Mouse (Mus musculus) kidney, embryonic 14.5 days (tissue): ENCODE measurements around the gene 4931428L18Rik. TPM values are rescaled to one million over a fixed set of nuclear protein-coding genes. Genes with fewer than 3 reads are reported as not detected.

Experiments
- ATAC-seq: fragments of 200-750 bp; cut with Nextera tagmentation; 2 replicates; pipeline ENCODE4 v1.8.0; 2017; ENCODE audit warnings: moderate number of reproducible peaks, mild to moderate bottlenecking, moderate TSS enrichment, moderate library complexity; ENCODE audit not compliant: low FRiP score, low TSS enrichment
- H3K27ac ChIP-seq: fragments of 300-500 bp; sonication (generic); 2 replicates; pipeline ENCODE4 v1.5.1; 2014; ENCODE audit warnings: low read depth, mild to moderate bottlenecking, low read length, moderate library complexity, mixed read lengths
- H3K27me3 ChIP-seq: fragments of 300-500 bp; sonication (generic); 2 replicates; pipeline ENCODE4 v1.6.1; 2014; ENCODE audit warnings: mild to moderate bottlenecking, low read length; ENCODE audit not compliant: control insufficient read depth, insufficient read depth
- H3K36me3 ChIP-seq: fragments of 300-500 bp; sonication (generic); 2 replicates; pipeline ENCODE4 v1.6.1; 2014; ENCODE audit warnings: low read length, mixed read lengths; ENCODE audit not compliant: control insufficient read depth, insufficient read depth
- H3K4me1 ChIP-seq: fragments of 300-500 bp; sonication (generic); 2 replicates; pipeline ENCODE4 v1.6.1; 2014; ENCODE audit warnings: low read length, mixed read lengths; ENCODE audit not compliant: control insufficient read depth, insufficient read depth
- H3K4me2 ChIP-seq: fragments of 300-500 bp; sonication (generic); replicated peaks from 2 replicates; pipeline ENCODE4 v1.6.1; 2014; ENCODE audit warnings: low read depth, mild to moderate bottlenecking, low read length
- H3K4me3 ChIP-seq: fragments of 300-500 bp; sonication (generic); 2 replicates; pipeline ENCODE4 v1.5.1; 2014; ENCODE audit warnings: mild to moderate bottlenecking, low read length
- H3K9ac ChIP-seq: fragments of 300-500 bp; sonication (generic); 2 replicates; pipeline ENCODE4 v1.6.1; 2014; ENCODE audit warnings: low read depth, mild to moderate bottlenecking, low read length, moderate library complexity
- H3K9me3 ChIP-seq: fragments of 300-500 bp; sonication (generic); 2 replicates; pipeline ENCODE4 v1.6.1; 2016; ENCODE audit warnings: low read length; ENCODE audit not compliant: control insufficient read depth
- WGBS: fragments of 180-500 bp; shearing (Covaris S2); extraction: QIAGEN DNeasy Blood & Tissue Kit; methylation state at CpG from one replicate; pipeline ENCODE4 v1.1.7; 2014; 5-methylcytosine and 5-hydroxymethylcytosine counted together
- polyA plus RNA-seq: library from polyadenylated mRNA; unstranded; fragments of >200 nt; fragmentation: Nextera tagmentation; extraction: Ambion mirVana; gene quantifications from 2 replicates; pipeline ENCODE4 v1.2.1, GENCODE M21; 2014

Gene 4931428L18Rik
- polyA plus RNA-seq, 1 experiment from 2014 or later: not detected

GRCm38 (mm10) chr1:31043208-31043607 is 179.3 kb downstream of the 4931428L18Rik start:
- WGBS: 72% methylated on average over 3 of the region's 3 CpGs
- Histone ChIP-seq H3K27me3 (no peaks in the 10 kb centered on the region), H3K4me3 (no peak overlapping the region), H3K9me3 (no peaks in the 10 kb centered on the region), H3K9ac (no peak overlapping the region), H3K27ac (no peak overlapping the region), H3K4me1 (no peaks in the 10 kb centered on the region), H3K36me3 (no peaks in the 10 kb centered on the region), H3K4me2 (no peak overlapping the region)
- no peak for ATAC-seq

GRCm38 (mm10) chr1:31042793-31043192 is 179.7 kb downstream of the 4931428L18Rik start:
- H3K9ac ChIP-seq: no peak overlapping the region
- H3K9me3 ChIP-seq: no peaks in the 10 kb centered on the region
- no peaks in the 10 kb centered on the region for H3K4me1 ChIP-seq
- no peaks in the 10 kb centered on the region for H3K36me3 ChIP-seq
- no peak overlapping the region for H3K4me2 ChIP-seq
- WGBS: 94% methylated on average over 4 of the region's 4 CpGs
- ATAC-seq: no peak
- no peak overlapping the region for H3K4me3 ChIP-seq
- H3K27me3 ChIP-seq: no peaks in the 10 kb centered on the region
- H3K27ac ChIP-seq: no peak overlapping the region

- ATAC-seq: peak; percentile 71; the same call in 1 of the 2 replicates
Measured at GRCm38 (mm10) chr1:31033851-31034534, 188.5 kb downstream of the 4931428L18Rik start.

GRCm38 (mm10) chr1:31032351-31032750 is 190.1 kb downstream of the 4931428L18Rik start:
- no peak overlapping the region for H3K27ac ChIP-seq
- H3K27me3 ChIP-seq: no peaks in the 10 kb centered on the region
- H3K36me3 ChIP-seq: no peaks in the 10 kb centered on the region
- ATAC-seq: no peak
- no peak overlapping the region for H3K4me3 ChIP-seq
- WGBS: 86% methylated on average over 2 of the region's 2 CpGs
- no peaks in the 10 kb centered on the region for H3K9me3 ChIP-seq
- H3K9ac ChIP-seq: no peak overlapping the region
- no peaks in the 10 kb centered on the region for H3K4me1 ChIP-seq
- H3K4me2 ChIP-seq: no peak overlapping the region

More at GRCm38 (mm10) chr1:31033851-31034534, 188.5 kb downstream of the 4931428L18Rik start:
- Histone ChIP-seq H3K4me3 (no peak overlapping the region), H3K27me3 (no peaks in the 10 kb centered on the region), H3K4me1 (no peaks in the 10 kb centered on the region), H3K36me3 (no peaks in the 10 kb centered on the region), H3K9ac (no peak overlapping the region), H3K27ac (no peak overlapping the region), H3K4me2 (no peak overlapping the region), H3K9me3 (no peaks in the 10 kb centered on the region)
- 64% methylated on average over 2 of the region's 2 CpGs for WGBS

- Histone ChIP-seq H3K27ac (no peak overlapping the region), H3K9ac (no peak overlapping the region), H3K9me3 (no peaks in the 10 kb centered on the region), H3K4me1 (no peaks in the 10 kb centered on the region), H3K4me3 (no peak overlapping the region), H3K27me3 (no peaks in the 10 kb centered on the region), H3K4me2 (no peak overlapping the region), H3K36me3 (no peaks in the 10 kb centered on the region)
- no peak for ATAC-seq
Measured at GRCm38 (mm10) chr1:31023173-31023572, 199.3 kb downstream of the 4931428L18Rik start.

- Histone ChIP-seq H3K4me2 (no peak overlapping the region), H3K9ac (no peak overlapping the region), H3K9me3 (no peaks in the 10 kb centered on the region), H3K4me1 (no peaks in the 10 kb centered on the region), H3K36me3 (no peaks in the 10 kb centered on the region), H3K27ac (no peak overlapping the region), H3K4me3 (no peak overlapping the region), H3K27me3 (no peaks in the 10 kb centered on the region)
- ATAC-seq: no peak
- 83% methylated on average over 6 of the region's 6 CpGs for WGBS
Measured at GRCm38 (mm10) chr1:31019283-31019682, 203.2 kb downstream of the 4931428L18Rik start.

- no peak overlapping the region for H3K4me2 ChIP-seq
- no peak overlapping the region for H3K9ac ChIP-seq
- 70% methylated on average over 5 of the region's 5 CpGs for WGBS
- no peaks in the 10 kb centered on the region for H3K4me1 ChIP-seq
- H3K36me3 ChIP-seq: no peaks in the 10 kb centered on the region
- no peak for ATAC-seq
- H3K9me3 ChIP-seq: no peaks in the 10 kb centered on the region
- H3K27me3 ChIP-seq: no peaks in the 10 kb centered on the region
- H3K27ac ChIP-seq: no peak overlapping the region
- no peak overlapping the region for H3K4me3 ChIP-seq
Measured at GRCm38 (mm10) chr1:31017377-31017776, 205.1 kb downstream of the 4931428L18Rik start.

GRCm38 (mm10) chr1:31016068-31016467 is 206.4 kb downstream of the 4931428L18Rik start:
- H3K4me1 ChIP-seq: no peaks in the 10 kb centered on the region
- no peak for ATAC-seq
- H3K9me3 ChIP-seq: no peaks in the 10 kb centered on the region
- no peak overlapping the region for H3K27ac ChIP-seq
- no peak overlapping the region for H3K9ac ChIP-seq
- WGBS: 85% methylated on average over 6 of the region's 6 CpGs
- no peaks in the 10 kb centered on the region for H3K36me3 ChIP-seq
- H3K4me2 ChIP-seq: no peak overlapping the region
- H3K4me3 ChIP-seq: no peak overlapping the region
- H3K27me3 ChIP-seq: no peaks in the 10 kb centered on the region

GRCm38 (mm10) chr1:31015261-31015660 is 207.2 kb downstream of the 4931428L18Rik start:
- 44% methylated on average over 2 of the region's 2 CpGs for WGBS
- H3K27ac ChIP-seq: no peak overlapping the region
- no peak overlapping the region for H3K4me3 ChIP-seq
- no peak for ATAC-seq
- no peaks in the 10 kb centered on the region for H3K36me3 ChIP-seq
- no peak overlapping the region for H3K9ac ChIP-seq
- no peak overlapping the region for H3K4me2 ChIP-seq
- H3K9me3 ChIP-seq: no peaks in the 10 kb centered on the region
- H3K4me1 ChIP-seq: no peaks in the 10 kb centered on the region
- no peaks in the 10 kb centered on the region for H3K27me3 ChIP-seq
